Mouse (Mus musculus): ENCODE measurements at regions not wholly inside any gene's neighbourhood (a gene's known extent, or its start where the extent isn't known, plus 50 kb on each side); places are given as distances from the start of the nearest gene placed in this dataset.

DNA sequence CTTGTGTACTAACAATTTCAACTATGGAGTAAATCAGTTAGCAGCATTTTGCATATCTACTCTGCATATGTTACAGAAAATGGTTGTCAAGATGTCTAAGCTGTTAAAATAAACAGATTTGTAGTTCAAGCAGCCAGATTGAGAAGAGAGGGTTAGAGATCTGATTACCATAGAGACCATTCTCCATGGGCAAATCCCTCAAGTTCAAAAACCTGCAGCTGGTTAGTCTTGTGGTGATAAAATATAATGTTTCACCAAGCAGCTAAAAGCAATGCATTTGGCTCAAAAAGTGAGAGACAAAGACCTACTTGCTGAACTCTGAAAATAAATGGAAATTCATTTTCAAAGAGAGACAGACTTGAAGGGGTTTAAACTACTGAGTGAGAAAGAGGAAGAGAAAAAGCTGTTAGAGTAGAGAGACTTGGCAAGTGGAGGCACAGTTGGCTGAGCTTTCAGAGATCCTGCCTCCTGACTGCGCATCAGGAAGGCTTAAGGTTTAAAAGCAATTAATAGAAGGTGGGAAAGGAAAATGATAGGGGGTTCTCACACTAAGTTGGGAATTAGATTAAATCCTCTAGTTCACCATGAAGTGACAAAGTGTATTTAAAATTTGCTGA lies 570.2 kb downstream of the Nova1 start:
- TF ChIP-seq CTCF (IDR thresholded peaks at IDR 0.05; ENCODE audit: borderline replicate concordance, insufficient read depth, low read depth, low read length): no peak
- no peak for TF ChIP-seq POLR2A (IDR thresholded peaks at IDR 0.05; ENCODE audit: borderline replicate concordance, insufficient read depth, low read length)
